Mouse (Mus musculus): ENCODE results near the gene Gart. TPM values are rescaled to one million over a fixed set of nuclear protein-coding genes. Genes with fewer than 3 reads are reported as not detected.

The Gart gene
- total RNA-seq, 2 experiments from 2014 or later = 58.8 to 60.1 TPM

Other genes starting within 250 kb of the Gart start
- 1 to 10 TPM; 7.0 to 7.8 TPM for gene Il10rb, start 240.8 kb downstream of the Gart start, total RNA-seq (2021)
- gene Ifnar1, start 161.7 kb downstream of the Gart start, total RNA-seq (2021) = 10 to 100 TPM; 83.8 to 92.7 TPM
- 10 to 100 TPM; 88.8 to 89.4 TPM for gene Ifngr2, start 99.9 kb downstream of the Gart start, total RNA-seq (2021)
- 10 to 100 TPM; 76.3 to 77.4 TPM for gene Tmem50b, start 49.2 kb downstream of the Gart start, total RNA-seq (2021)
- 1 to 10 TPM; 1.8 to 2.8 TPM for gene Dnajc28, start 27.9 kb downstream of the Gart start, total RNA-seq (2021)
- gene Son, start 554 bp upstream of the Gart start, total RNA-seq (2021) = 100 to 1,000 TPM; 252 to 257 TPM
- gene Donson, start 41.8 kb upstream of the Gart start, total RNA-seq (2021) = 10 to 100 TPM; 32.8 to 37.1 TPM
- gene Cryzl1, start 82.0 kb upstream of the Gart start, total RNA-seq (2021) = 10 to 100 TPM; 94.0 to 95.0 TPM
- gene Itsn1, start 82.3 kb upstream of the Gart start, total RNA-seq (2021) = 100 to 1,000 TPM; 200 to 212 TPM

Data from left cerebral cortex, postnatal 4 days (tissue).